Mouse (Mus musculus): ENCODE data around the gene Mlycd. TPM values are rescaled to one million over a fixed set of nuclear protein-coding genes. Genes with fewer than 3 reads are reported as not detected.

Gene Mlycd
- polyA plus RNA-seq, 1 experiment from 2014 or later = 15.8 TPM

GRCm38 (mm10) chr8:119446990-119447780, 52.5 kb downstream of the Mlycd start:
- Histone ChIP-seq H3K36me3 (no peaks in the 10 kb centered on the region), H3K9ac (replicated peaks) (peak overlapping the region; percentile 74), H3K27me3 (replicated peaks) (peaks cover 18% of the 10 kb centered on the region), H3K27ac (replicated peaks) (no peak overlapping the region), H3K4me1 (peaks cover 22% of the 10 kb centered on the region), H3K4me2 (peak overlapping the region; percentile 92), H3K4me3 (replicated peaks) (peak overlapping the region; percentile 69), H3K9me3 (replicated peaks) (no peaks in the 10 kb centered on the region)
- ATAC-seq (ENCODE audit: low FRiP score) = peak; percentile 59
- WGBS = under 1% methylated on average over 55 of the region's 80 CpGs

- Histone ChIP-seq H3K9me3 (replicated peaks) (no peaks in the 10 kb centered on the region), H3K36me3 (no peaks in the 10 kb centered on the region), H3K4me3 (replicated peaks) (peak overlapping the region; percentile 69), H3K4me2 (peak overlapping the region; percentile 92), H3K4me1 (peaks cover 22% of the 10 kb centered on the region), H3K27me3 (replicated peaks) (peaks cover 16% of the 10 kb centered on the region), H3K9ac (replicated peaks) (peak overlapping the region; percentile 74), H3K27ac (replicated peaks) (no peak overlapping the region)
- WGBS = under 1% methylated on average over 17 of the region's 17 CpGs
- ATAC-seq (ENCODE audit: low FRiP score) = peak; percentile 7
Observed at GRCm38 (mm10) chr8:119447781-119448170, 53.1 kb downstream of the Mlycd start.

- Histone ChIP-seq H3K9ac (replicated peaks) (no peak overlapping the region), H3K4me1 (peaks cover 22% of the 10 kb centered on the region), H3K36me3 (no peaks in the 10 kb centered on the region), H3K27me3 (replicated peaks) (peaks cover 14% of the 10 kb centered on the region), H3K9me3 (replicated peaks) (no peaks in the 10 kb centered on the region), H3K4me2 (no peak overlapping the region), H3K4me3 (replicated peaks) (no peak overlapping the region), H3K27ac (replicated peaks) (no peak overlapping the region)
- WGBS = 69% methylated on average over 12 of the region's 12 CpGs
- no peak for ATAC-seq (ENCODE audit: low FRiP score)
Observed at GRCm38 (mm10) chr8:119449627-119450026, 54.9 kb downstream of the Mlycd start.

GRCm38 (mm10) chr8:119451131-119451530, 56.5 kb downstream of the Mlycd start:
- Histone ChIP-seq H3K36me3 (no peaks in the 10 kb centered on the region), H3K9me3 (replicated peaks) (no peaks in the 10 kb centered on the region), H3K9ac (replicated peaks) (no peak overlapping the region), H3K4me1 (peaks cover 19% of the 10 kb centered on the region), H3K4me2 (no peak overlapping the region), H3K27me3 (replicated peaks) (peaks cover 14% of the 10 kb centered on the region), H3K27ac (replicated peaks) (no peak overlapping the region), H3K4me3 (replicated peaks) (no peak overlapping the region)
- 81% methylated on average over 4 of the region's 4 CpGs for WGBS
- no peak for ATAC-seq (ENCODE audit: low FRiP score)

- no peak for ATAC-seq (ENCODE audit: low FRiP score)
- H3K9me3 ChIP-seq (replicated peaks) = no peaks in the 10 kb centered on the region
- H3K4me3 ChIP-seq (replicated peaks) = no peak overlapping the region
- no peak overlapping the region for H3K4me2 ChIP-seq
- peaks cover 13% of the 10 kb centered on the region for H3K27me3 ChIP-seq (replicated peaks)
- WGBS = 95% methylated on average over 5 of the region's 5 CpGs
- H3K4me1 ChIP-seq = peaks cover 7% of the 10 kb centered on the region
- H3K36me3 ChIP-seq = no peaks in the 10 kb centered on the region
- no peak overlapping the region for H3K27ac ChIP-seq (replicated peaks)
- H3K9ac ChIP-seq (replicated peaks) = no peak overlapping the region
Observed at GRCm38 (mm10) chr8:119452919-119453318, 58.2 kb downstream of the Mlycd start.

- H3K27me3 ChIP-seq (replicated peaks) = no peaks in the 10 kb centered on the region
- H3K27ac ChIP-seq (replicated peaks) = no peak overlapping the region
- H3K4me2 ChIP-seq = no peak overlapping the region
- H3K4me3 ChIP-seq (replicated peaks) = no peak overlapping the region
- H3K36me3 ChIP-seq = no peaks in the 10 kb centered on the region
- no peak overlapping the region for H3K9ac ChIP-seq (replicated peaks)
- H3K9me3 ChIP-seq (replicated peaks) = no peaks in the 10 kb centered on the region
- ATAC-seq (ENCODE audit: low FRiP score) = no peak
- 88% methylated on average over 5 of the region's 5 CpGs for WGBS
- H3K4me1 ChIP-seq = peaks cover 18% of the 10 kb centered on the region
Observed at GRCm38 (mm10) chr8:119456045-119456444, 61.4 kb downstream of the Mlycd start.

- H3K36me3 ChIP-seq = no peaks in the 10 kb centered on the region
- H3K4me3 ChIP-seq (replicated peaks) = no peak overlapping the region
- H3K27ac ChIP-seq (replicated peaks) = peak overlapping the region; percentile 68
- peak overlapping the region; percentile 15; the same call in 1 of the 2 replicates for H3K4me2 ChIP-seq
- 18% methylated on average over 16 of the region's 16 CpGs for WGBS
- no peaks in the 10 kb centered on the region for H3K9me3 ChIP-seq (replicated peaks)
- peak; percentile 25; the same call in 1 of the 2 replicates for ATAC-seq (ENCODE audit: low FRiP score)
- peaks cover 36% of the 10 kb centered on the region for H3K4me1 ChIP-seq
- no peak overlapping the region for H3K9ac ChIP-seq (replicated peaks)
- H3K27me3 ChIP-seq (replicated peaks) = no peaks in the 10 kb centered on the region; the same call in 1 of the 2 replicates
Observed at GRCm38 (mm10) chr8:119459724-119460123, 65.0 kb downstream of the Mlycd start.

Other genes with a start within 250 kb of the Mlycd start
- gene Hsbp1, start 50.4 kb upstream of the Mlycd start, polyA plus RNA-seq (2015; fragmentation: Nextera tagmentation; extraction: Ambion mirVana) = 708 and 827 TPM in 2 replicates
- 0.35 and 0.82 TPM in 2 replicates for gene Osgin1, start 39.2 kb downstream of the Mlycd start, polyA plus RNA-seq (2015; fragmentation: Nextera tagmentation; extraction: Ambion mirVana)
- gene Necab2, start 51.8 kb downstream of the Mlycd start, polyA plus RNA-seq (2015; fragmentation: Nextera tagmentation; extraction: Ambion mirVana) = 35.3 and 45.3 TPM in 2 replicates
- not detected in 2 replicates for gene Slc38a8, start 106.8 kb downstream of the Mlycd start, polyA plus RNA-seq (2015; fragmentation: Nextera tagmentation; extraction: Ambion mirVana)
- gene Mbtps1, start 163.9 kb downstream of the Mlycd start, polyA plus RNA-seq (2015; fragmentation: Nextera tagmentation; extraction: Ambion mirVana) = 48.5 and 62.4 TPM in 2 replicates
- gene Hsdl1, start 180.3 kb downstream of the Mlycd start, polyA plus RNA-seq (2015; fragmentation: Nextera tagmentation; extraction: Ambion mirVana) = 129 and 137 TPM in 2 replicates
- 0.20 and 0.45 TPM in 2 replicates for gene Dnaaf1, start 180.4 kb downstream of the Mlycd start, polyA plus RNA-seq (2015; fragmentation: Nextera tagmentation; extraction: Ambion mirVana)
- gene Taf1c, start 210.3 kb downstream of the Mlycd start, polyA plus RNA-seq (2015; fragmentation: Nextera tagmentation; extraction: Ambion mirVana) = 11.8 and 15.0 TPM in 2 replicates
- 0.10 and 0.11 TPM in 2 replicates for gene Adad2, start 217.9 kb downstream of the Mlycd start, polyA plus RNA-seq (2015; fragmentation: Nextera tagmentation; extraction: Ambion mirVana)
- gene Kcng4, start 240.8 kb downstream of the Mlycd start, polyA plus RNA-seq (2015; fragmentation: Nextera tagmentation; extraction: Ambion mirVana) = 0.09 and 0.14 TPM in 2 replicates

All from neural tube, embryonic 15.5 days (tissue).